Mouse (Mus musculus) v-Abl transformed pro-B cells (cell line): ENCODE measurements around the gene Ehd2.

Source experiments
- in situ Hi-C, 2 experiments: fragments of 400-800 bp; cut with MboI; formaldehyde crosslinking; loops; one replicate each; pipeline ENCODE4 v1.15.1; 2025; ENCODE audit not compliant: unreplicated experiment in 2 of 2

The Ehd2 gene

DNA sequence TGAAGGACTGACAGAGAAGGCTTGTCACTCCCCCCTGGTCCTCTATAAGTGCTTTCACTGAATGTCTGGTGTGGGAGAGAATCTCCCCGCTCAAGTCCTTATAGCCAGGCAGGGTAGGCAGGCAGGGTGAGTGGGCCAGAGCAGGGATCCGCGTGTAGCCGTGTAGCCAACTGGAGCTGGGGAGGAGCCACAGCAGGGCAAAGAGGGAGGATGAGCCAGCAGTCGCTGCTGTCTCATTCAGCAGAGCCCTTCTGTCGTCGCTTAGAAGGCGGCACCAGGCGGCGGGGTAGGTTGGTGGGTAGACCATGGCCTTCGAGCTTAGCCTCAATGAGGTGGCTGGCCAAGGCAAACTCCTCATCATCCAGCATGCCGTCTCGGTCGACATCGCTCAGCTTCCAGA lies 17.4 kb downstream of the Ehd2 start:
- in situ Hi-C loops, result no loop called here

DNA sequence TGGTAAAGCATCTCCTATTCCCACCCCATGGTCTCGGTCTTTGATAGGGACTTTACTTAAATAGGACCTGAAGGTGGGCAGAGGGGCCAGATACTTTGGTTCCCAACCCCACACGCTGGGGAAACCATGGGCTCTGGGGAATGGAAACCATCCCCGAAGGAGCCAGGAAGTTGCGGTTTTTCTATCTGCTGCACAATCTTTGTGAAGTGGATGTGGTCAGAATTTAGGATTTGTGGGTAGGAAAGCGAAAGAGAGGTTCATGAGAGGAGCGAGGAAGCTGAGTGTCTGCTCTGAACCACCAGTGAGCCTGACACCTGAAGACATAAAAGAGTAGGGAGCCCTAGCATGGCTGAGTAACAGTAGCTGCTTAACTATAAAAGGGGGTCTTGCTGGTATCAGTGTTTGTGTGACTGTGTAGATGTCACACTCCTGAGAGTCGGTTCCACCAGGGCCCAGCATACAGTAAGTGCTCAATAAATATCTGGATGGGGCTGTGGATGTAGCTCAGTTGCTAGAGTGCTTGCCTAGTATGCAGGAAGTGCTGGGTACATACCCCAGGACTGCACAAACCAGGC lies 18.1 kb downstream of the Ehd2 start:
- in situ Hi-C loops, result no loop called here

GRCm38 (mm10) chr7:15948381-15948941 lies 18.9 kb downstream of the Ehd2 start:
- in situ Hi-C loops, result no loop called here

- in situ Hi-C loops, result no loop called here
Measured at GRCm38 (mm10) chr7:15947653-15948260, 19.6 kb downstream of the Ehd2 start.

DNA sequence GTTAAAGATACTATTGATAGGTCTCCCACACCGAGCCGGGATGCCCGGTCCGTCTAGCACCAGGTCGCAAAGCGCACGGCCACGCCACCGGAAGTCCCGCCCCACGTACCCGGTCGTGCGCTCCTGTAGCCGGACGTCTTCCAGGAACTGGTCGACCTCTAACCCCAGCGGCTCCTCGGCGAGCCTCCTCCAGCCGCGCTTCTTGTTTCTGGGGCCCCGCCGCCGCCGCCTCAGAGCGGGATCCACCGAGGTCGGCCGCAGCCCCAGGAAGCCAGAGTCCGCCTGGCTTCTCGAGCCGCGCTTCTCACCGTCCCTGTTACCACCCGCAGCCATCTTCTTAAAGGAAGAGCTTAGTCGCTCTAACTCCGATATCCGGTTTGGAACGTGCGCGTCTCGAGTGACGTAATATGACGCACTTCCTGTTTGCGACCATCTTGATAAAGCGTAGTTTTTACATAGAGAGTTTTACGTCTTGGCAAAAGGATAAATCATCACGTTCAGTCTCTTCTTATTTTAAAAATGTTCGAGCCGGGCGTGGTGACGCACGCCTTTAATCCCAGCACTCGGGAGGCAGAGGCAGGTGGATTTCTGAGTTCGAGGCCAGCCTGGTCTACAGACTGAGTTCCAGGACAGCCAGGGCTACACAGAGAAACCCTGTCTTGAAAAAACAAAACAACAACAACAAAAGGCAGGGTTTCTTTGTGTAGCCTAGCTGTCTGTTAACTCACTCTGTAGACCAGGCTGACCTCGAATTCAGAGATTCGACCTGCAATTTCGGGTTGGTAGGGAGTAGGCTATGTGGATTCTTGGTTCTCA lies 21.4 kb downstream of the Ehd2 start, which contains the start of gene Nop53:
TSS of gene Nop53 (minus strand) at position 354 of the 816 bp plus-strand sequence.
- in situ Hi-C loops, result no loop called here

DNA sequence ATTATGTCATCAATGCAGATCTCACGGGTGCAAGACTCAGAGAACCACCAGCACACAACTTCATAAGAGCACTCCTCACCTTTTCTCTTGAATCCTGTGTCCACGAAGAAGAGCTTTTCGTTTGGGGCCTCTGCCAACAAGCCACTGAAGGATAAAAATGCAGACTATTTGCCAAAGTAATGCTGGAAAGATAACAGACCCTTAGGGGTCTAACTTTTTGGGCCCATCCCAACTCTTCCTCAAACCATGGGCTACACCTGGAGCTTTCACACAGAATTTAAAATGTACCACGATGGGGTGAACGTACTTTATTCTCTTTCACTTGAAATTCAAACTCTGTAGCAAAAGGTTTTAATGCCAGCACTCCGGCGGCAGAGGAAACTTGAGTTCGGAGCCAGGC lies 22.2 kb downstream of the Ehd2 start:
- in situ Hi-C loops, result no loop called here

GRCm38 (mm10) chr7:15944311-15944710 lies 23.1 kb downstream of the Ehd2 start:
- in situ Hi-C loops, result no loop called here

- in situ Hi-C loops, result no loop called here
Measured at GRCm38 (mm10) chr7:15938621-15939020, 28.7 kb downstream of the Ehd2 start.

GRCm38 (mm10) chr7:15937491-15937890 lies 29.9 kb downstream of the Ehd2 start:
- in situ Hi-C loops, result no loop called here

DNA sequence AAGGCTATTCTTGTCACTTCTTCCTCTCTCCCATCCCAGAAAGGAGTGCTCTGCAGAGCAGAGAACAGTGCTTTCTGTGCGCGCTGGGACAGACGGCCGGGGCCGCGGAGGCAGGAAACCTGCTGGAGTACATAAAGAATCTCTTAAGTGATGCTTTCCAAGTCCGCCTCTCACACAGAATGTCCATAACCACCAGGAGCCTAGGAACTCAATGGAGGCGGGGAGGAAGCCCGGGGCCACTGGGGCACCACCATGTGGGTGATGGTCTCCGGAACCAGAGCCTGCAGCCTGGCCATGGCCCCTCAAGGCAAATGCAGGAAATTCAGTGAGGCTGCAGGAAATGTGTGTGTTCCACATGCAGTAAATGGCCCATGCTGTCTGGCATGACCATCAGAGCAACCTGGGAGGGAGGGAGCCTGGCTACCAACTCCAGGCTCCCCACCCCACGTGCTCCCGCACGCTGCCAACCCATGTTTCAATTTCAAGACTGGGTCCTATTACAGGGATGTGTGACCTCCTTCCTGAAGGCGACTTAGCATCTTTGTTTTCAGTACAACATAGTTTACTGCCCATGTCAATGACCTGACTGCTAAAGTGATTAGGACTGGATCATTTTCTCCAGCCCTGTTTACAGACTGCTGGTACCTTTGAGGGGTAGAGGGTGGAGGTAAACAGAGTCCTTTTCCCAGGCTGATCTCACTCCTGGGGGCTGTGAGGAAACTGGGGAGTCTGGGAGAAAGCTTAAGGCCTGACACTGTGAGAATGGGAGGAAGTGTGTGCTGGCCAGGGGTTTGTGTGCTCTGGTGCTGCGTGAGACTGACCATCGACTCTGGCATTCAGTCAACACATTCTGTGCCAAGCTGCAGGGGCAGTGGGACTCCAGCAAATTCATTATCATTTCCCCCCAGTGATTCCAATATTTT lies 33.7 kb downstream of the Ehd2 start:
- in situ Hi-C loops, result loop anchor here (5.0 kb wide), 1 partner anchor 39 kb away; no protein-coding TSS in a partner anchor

DNA sequence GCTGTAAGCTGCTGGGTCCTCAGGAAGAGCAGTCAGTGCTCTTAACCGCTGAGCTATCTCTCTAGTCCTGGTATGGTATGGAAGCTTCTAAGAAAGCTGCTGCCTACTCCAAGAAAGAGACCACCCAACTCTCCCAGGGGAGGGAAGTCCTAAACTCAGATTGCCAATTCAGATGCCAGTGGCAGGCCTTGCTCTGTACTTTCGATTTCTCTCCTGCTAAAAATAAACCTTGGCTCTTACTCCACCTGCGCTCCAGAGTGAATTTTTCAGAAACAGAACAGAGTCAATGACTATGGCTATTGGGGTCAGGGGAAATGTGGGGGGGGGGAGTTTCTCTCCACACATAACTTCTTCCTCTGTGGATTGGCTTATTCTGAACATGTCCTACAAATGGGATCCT lies 35.7 kb downstream of the Ehd2 start:
- in situ Hi-C loops, result loop anchor here (5.0 kb wide), 1 partner anchor 41 kb away; no protein-coding TSS in a partner anchor

- in situ Hi-C loops, result loop anchor here (5.0 kb wide), 1 partner anchor 42 kb away; no protein-coding TSS in a partner anchor
Measured at GRCm38 (mm10) chr7:15930543-15930942, 36.8 kb downstream of the Ehd2 start.

DNA sequence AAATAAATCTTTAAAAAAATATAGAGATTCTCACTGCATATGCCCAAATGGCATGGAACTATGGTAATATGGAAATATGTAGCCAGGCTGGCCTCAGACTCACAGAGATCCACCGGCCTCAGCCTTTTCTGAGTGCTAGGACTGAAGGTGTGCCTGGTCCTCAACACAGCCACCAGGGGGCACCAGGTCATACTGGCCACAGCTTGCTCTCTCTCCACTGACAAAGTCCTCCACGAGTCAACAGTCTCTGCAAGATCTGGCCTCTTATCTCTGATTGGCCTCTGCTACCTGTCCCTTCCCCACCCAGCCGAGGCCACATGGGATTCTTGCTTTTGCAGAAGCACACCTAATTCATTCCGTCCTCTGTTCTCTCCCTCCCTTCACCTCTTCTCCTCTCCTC lies 37.5 kb downstream of the Ehd2 start:
- in situ Hi-C loops, result loop anchor here (5.0 kb wide), 1 partner anchor 42 kb away; no protein-coding TSS in a partner anchor

GRCm38 (mm10) chr7:15922220-15922773 lies 45.1 kb downstream of the Ehd2 start, which contains the start of gene Selenow:
Gene Selenow, minus strand, starts transcription at chr7:15922402.
- in situ Hi-C loops, result loop anchor here (25.0 kb wide), 1 partner anchor 1335 kb away; no protein-coding TSS in a partner anchor

GRCm38 (mm10) chr7:15921796-15922195 lies 45.6 kb downstream of the Ehd2 start:
- in situ Hi-C loops, result loop anchor here (25.0 kb wide), 1 partner anchor 1334 kb away; no protein-coding TSS in a partner anchor

DNA sequence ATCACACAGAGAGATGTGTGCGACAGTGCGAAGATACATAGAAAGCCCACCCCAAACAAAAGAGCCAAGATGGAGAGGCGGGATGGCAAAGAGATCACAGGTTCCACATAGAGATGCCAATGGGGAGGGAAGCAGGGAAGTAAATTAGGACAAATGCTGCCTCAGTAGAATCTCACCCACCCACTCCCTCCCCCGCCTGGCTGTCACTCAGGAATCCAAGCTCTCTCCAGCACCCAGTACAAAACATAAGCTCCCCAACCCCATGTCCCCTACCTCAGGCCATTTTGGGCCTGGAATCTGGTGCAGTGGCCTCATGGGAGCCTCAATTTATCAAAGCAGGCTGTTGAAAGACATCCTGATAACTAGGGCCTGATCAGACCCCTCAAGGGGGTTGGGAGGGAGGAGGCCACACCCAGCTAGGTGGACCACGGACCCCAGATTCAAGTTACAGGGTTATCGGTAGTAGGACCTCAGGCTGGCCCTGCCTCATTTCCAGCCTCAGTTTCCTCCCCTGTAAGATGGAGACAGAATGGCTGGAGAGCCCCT lies 46.6 kb downstream of the Ehd2 start:
- in situ Hi-C loops, result loop anchor here (25.0 kb wide), 1 partner anchor 1333 kb away; no protein-coding TSS in a partner anchor

GRCm38 (mm10) chr7:15919947-15920346 lies 47.4 kb downstream of the Ehd2 start:
- in situ Hi-C loops, result loop anchor here (25.0 kb wide), 1 partner anchor 1333 kb away; no protein-coding TSS in a partner anchor

- in situ Hi-C loops, result loop anchor here (25.0 kb wide), 1 partner anchor 1331 kb away; no protein-coding TSS in a partner anchor
Measured at GRCm38 (mm10) chr7:15918371-15918770, 49.0 kb downstream of the Ehd2 start.

DNA sequence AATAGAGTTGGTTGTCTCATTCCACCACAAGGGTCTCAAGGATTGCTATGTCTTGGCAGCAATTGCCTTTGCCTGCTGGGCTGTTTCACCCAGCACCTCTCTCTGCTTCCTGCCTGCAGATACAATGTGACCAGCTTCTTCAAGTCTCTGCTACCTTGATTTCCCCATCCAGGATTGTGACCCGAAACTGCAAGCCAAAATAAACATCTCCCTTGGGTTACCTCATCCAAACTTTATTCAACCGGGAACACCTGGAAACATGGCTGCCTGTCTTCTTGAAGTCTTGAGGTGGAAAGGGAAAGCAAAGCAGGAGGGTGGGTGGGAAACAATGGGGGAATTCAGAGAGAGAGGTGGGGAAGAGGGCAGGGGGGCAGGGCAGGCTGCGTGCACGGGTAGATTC lies 50.4 kb downstream of the Ehd2 start:
- in situ Hi-C loops, result loop anchor here (25.0 kb wide), 1 partner anchor 1330 kb away; no protein-coding TSS in a partner anchor
